ENCODE assay signal across 25 mouse cellular contexts in genomic region chr9:121322034-121322433, GRCm38 (mm10). TPM values are rescaled to one million over a fixed set of nuclear protein-coding genes. Genes with fewer than 3 reads are reported as not detected.
DNase-seq lines count a peak whose midpoint lies in the region; ATAC-seq lines count a peak whose summit lies in the region.
"Had no signal": no experiment of that assay in that cellular context is flagged by ENCODE, and none has a peak within 500 bp of the region (broad histone marks: within the 10 kb centered on the region; RNA-seq: fewer than 3 reads in every experiment).

No protein-coding gene starts in this region.

- H3K9ac ChIP-seq in heart, embryonic 12.5 days = no peak overlapping the region
- H3K9ac ChIP-seq: forebrain, embryonic 15.5 days; limb, embryonic 12.5 days; liver, postnatal 0 days; midbrain, embryonic 13.5 days had no signal

- WGBS in heart, embryonic 12.5 days = 71% methylated on average over 14 of the region's 14 CpGs
- WGBS in midbrain, embryonic 10.5 days = 96% methylated on average over 14 of the region's 14 CpGs

- H3K27ac ChIP-seq in heart, embryonic 12.5 days (ENCODE audit: poor library complexity, severe bottlenecking) = peak overlapping the region; percentile 82
- H3K27ac ChIP-seq in midbrain, embryonic 10.5 days (replicated peaks) = no peak overlapping the region
- H3K27ac ChIP-seq: forebrain, embryonic 15.5 days; hindbrain, embryonic 10.5 days; hindbrain, postnatal 0 days; layer of hippocampus, adult 2 months; limb, embryonic 12.5 days; midbrain, embryonic 13.5 days had no signal

- peaks cover 32% of the 10 kb centered on the region for H3K4me1 ChIP-seq in heart, embryonic 12.5 days (replicated peaks)
- peaks cover 16% of the 10 kb centered on the region for H3K4me1 ChIP-seq in midbrain, embryonic 10.5 days

- no peak for ATAC-seq in heart, embryonic 12.5 days (ENCODE audit: insufficient number of reproducible peaks, low FRiP score)
- ATAC-seq: forebrain, embryonic 15.5 days; hindbrain, postnatal 0 days; intestine, postnatal 0 days; liver, postnatal 0 days; midbrain, embryonic 13.5 days had no signal

- H3K27me3 ChIP-seq in heart, embryonic 12.5 days (replicated peaks) = no peaks in the 10 kb centered on the region
- H3K27me3 ChIP-seq in midbrain, embryonic 10.5 days (ENCODE audit: low read depth, poor library complexity, severe bottlenecking) = no peaks in the 10 kb centered on the region
- H3K27me3 ChIP-seq: forebrain, embryonic 15.5 days; limb, embryonic 12.5 days; midbrain, embryonic 13.5 days had no signal

- H3K4me3 ChIP-seq in heart, embryonic 12.5 days = no peak overlapping the region
- H3K4me3 ChIP-seq in midbrain, embryonic 10.5 days = no peak overlapping the region
- H3K4me3 ChIP-seq: forebrain, embryonic 15.5 days; hindbrain, embryonic 10.5 days; layer of hippocampus, adult 2 months; limb, embryonic 12.5 days; midbrain, embryonic 13.5 days had no signal

- H3K36me3 ChIP-seq in heart, embryonic 12.5 days = peaks cover 12% of the 10 kb centered on the region
- H3K36me3 ChIP-seq in midbrain, embryonic 10.5 days = peaks cover 43% of the 10 kb centered on the region
- H3K36me3 ChIP-seq: forebrain, embryonic 15.5 days had no signal

- intact Hi-C loops in heart, postnatal 25 days (cut with DNase I) = no loop called here
- intact Hi-C loops in heart, postnatal 10 days (cut with DNase I) = no loop called here

- 0 out of 2 replicates have a peak, but pooled peaks cover 4% of the 10 kb centered on the region for H3K9me3 ChIP-seq in heart, embryonic 12.5 days (replicated peaks)
- H3K9me3 ChIP-seq in midbrain, embryonic 10.5 days (replicated peaks) = peaks cover 6% of the 10 kb centered on the region; the same call in 1 of the 2 replicates
- H3K9me3 ChIP-seq: forebrain, embryonic 15.5 days; limb, embryonic 12.5 days; midbrain, embryonic 13.5 days had no signal

- H3K4me2 ChIP-seq in heart, embryonic 12.5 days = no peak overlapping the region
- H3K4me2 ChIP-seq: forebrain, embryonic 15.5 days; limb, embryonic 12.5 days; liver, embryonic 11.5 days; midbrain, embryonic 13.5 days had no signal

- DNase-seq in heart, adult 11 months = peak; percentile 97
- no peak for DNase-seq in heart, postnatal 25 days (ENCODE audit: low spot score)
- peak; percentile 63 for DNase-seq in 3134 (ENCODE audit: extremely low read depth, insufficient read length, low spot score)
- peak; percentile 66 to 75 for DNase-seq in heart, postnatal 10 days
- DNase-seq in midbrain, embryonic 10.5 days (ENCODE audit: low spot score) = no peak
- DNase-seq in adrenal gland, adult 2 months = no peak
- DNase-seq: adrenal gland, postnatal 14 days; B cell, adult 2 months; cerebellum, adult 2 months; cerebellum, postnatal 36 days; gastrocnemius, postnatal 36 days; kidney, postnatal 25 days; layer of hippocampus, postnatal 36 days; liver, postnatal 0 days; lung, postnatal 10 days; right cerebral cortex, postnatal 14 days had no signal

RNA-seq across cellular contexts. Expression of gene Trak1, which starts 24.7 kb away (rescaled TPM):
- total RNA-seq in heart, postnatal 25 days (2021) = 100 to 1,000 TPM; 309 to 322 TPM
- 37.3 and 42.0 TPM in 2 replicates for polyA plus RNA-seq in heart, embryonic 12.5 days (2016; fragmentation: Nextera tagmentation; extraction: Ambion mirVana)
- 100 to 1,000 TPM; 334 to 336 TPM for total RNA-seq in heart, postnatal 10 days (2021)
- polyA plus RNA-seq in midbrain, embryonic 10.5 days (2016; fragmentation: Nextera tagmentation; extraction: Ambion mirVana) = 26.5 and 29.7 TPM in 2 replicates
- total RNA-seq in adrenal gland, adult 2 months (2021) = 10 to 100 TPM; 67.8 to 83.7 TPM
- 52.2 and 52.3 TPM in 2 replicates for polyA plus RNA-seq in adrenal gland, adult 2 months (2012; rRNA removed)

RNA-seq across cellular contexts. Expression of gene Ulk4, which starts 45.0 kb away (rescaled TPM):
- total RNA-seq in heart, postnatal 25 days (2021) = under 1 TPM; 0.21 to 0.48 TPM
- polyA plus RNA-seq in heart, embryonic 12.5 days (2016; fragmentation: Nextera tagmentation; extraction: Ambion mirVana) = 97.4 and 111 TPM in 2 replicates
- total RNA-seq in heart, postnatal 10 days (2021) = 1 to 10 TPM in 1 of 2 experiments, under 1 TPM in 1; 0.74 to 1.4 TPM
- 147 and 155 TPM in 2 replicates for polyA plus RNA-seq in midbrain, embryonic 10.5 days (2016; fragmentation: Nextera tagmentation; extraction: Ambion mirVana)
- 1 to 10 TPM; 1.5 to 2.0 TPM for total RNA-seq in adrenal gland, adult 2 months (2021)
- 2.3 and 6.0 TPM in 2 replicates for polyA plus RNA-seq in adrenal gland, adult 2 months (2012; rRNA removed)

Comparison
In these comparisons a context has a peak if more than half of its experiments do, and no peak if none do; other contexts are left out.
1. DNase-seq: peak in heart, adult 11 months (single experiment), 3134 (single experiment) and heart, postnatal 10 days (2 of 2); none in heart, postnatal 25 days (single experiment), midbrain, embryonic 10.5 days (single experiment) and adrenal gland, adult 2 months (single experiment).